Mouse (Mus musculus): ENCODE measurements around the gene Cln5.
A peak's percentile ranks its signal among the peaks of the same experiment; 100 is the strongest.

Cln5 gene

DNA sequence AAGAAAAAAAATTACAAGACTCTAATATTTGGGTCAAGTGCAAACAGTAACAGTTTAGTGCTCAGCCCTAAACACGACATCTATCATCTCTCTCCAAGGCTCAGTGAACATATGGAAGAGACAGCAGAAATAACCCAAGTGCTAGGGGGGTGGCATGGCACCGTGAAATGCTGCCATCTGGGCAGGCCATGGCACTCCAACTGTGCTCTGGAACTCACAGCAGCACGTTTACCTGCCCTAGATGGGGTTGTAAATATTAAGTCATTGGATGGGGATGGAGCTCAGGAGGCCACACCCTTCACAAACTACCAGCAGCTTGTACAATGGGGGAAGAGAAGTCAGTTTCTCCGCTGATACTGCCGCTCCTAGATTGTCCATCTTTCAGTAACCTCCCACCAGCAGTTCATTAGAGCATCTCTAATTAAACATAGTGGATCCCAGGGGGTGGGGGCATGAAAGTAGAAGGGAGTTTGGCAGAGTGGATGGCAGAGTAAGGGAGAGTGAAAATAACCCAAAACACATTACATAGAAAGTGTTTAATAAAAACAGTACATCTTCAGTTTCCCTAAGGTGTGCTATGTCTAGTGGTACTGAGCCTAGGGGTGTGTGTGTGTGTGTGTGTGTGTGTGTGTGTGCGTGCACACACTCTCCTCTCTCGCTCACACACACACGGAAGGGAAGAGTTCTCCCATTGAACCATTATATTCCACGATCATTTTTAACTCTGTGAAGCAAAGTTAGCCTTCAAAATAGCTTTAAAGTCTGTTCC lies 9.4 kb downstream of the Cln5 start:
- DNase-seq, result no peak

DNA sequence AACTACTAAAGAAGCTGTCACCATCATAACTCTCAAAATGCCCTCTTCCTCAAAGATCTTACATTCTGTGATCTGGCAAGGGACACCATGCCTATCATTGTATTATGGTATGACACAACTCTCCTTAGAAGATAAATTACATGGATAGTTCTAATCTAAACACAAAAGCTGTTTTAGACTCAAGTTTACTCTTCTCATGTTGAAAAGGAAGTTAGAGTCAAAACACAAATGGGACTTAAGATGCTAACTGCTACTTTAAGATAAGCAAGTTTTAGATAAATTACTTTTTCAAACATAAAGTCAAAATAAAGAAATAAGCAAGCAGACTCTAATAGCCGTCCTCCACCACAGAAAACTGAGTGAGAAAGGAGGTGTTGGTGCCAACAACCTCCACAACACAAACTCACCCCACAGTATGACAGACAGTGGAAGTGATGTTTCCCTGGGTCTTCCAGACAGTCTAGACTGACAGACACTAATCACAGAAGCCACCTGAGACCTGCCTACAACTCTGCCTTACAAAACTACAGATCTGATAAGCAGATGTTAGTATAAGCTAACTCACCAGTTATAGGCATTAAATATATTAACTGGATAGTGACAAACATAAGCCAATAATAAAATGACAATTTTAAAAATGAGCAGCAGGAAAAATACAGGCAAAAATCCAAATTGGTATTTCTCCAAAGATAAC lies 16.0 kb downstream of the Cln5 start:
- DNase-seq, result no peak

DNA sequence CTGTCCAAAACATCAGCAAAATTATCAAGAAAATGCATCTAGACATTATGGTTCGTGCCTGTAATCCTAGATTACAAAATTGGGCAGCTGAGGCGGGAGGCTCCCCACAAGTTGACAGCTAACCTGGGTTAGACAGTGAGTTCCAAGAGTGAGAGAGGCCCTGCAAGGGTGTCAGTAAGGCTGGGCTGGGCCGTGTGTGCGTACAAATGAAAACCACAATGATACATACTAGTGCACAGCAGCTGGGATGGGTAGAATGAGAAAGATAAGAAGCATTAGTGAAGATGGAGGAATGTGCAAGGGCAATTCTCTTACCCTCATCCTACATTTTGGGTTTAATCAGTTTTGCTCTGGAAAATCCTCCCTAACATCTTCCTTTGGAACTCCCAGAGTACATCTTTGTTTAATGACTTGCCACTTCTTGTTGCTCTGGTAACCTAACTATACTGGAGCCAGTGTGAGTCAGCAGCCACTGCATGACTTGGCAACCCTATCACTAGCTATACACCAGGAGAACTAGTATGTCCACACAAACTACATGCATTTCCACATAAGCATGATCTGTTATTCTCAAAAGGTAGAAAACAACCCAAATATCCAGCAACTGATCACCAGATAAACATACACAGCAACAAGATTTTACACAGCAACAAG lies 16.8 kb downstream of the Cln5 start:
- DNase-seq, result no peak

DNA sequence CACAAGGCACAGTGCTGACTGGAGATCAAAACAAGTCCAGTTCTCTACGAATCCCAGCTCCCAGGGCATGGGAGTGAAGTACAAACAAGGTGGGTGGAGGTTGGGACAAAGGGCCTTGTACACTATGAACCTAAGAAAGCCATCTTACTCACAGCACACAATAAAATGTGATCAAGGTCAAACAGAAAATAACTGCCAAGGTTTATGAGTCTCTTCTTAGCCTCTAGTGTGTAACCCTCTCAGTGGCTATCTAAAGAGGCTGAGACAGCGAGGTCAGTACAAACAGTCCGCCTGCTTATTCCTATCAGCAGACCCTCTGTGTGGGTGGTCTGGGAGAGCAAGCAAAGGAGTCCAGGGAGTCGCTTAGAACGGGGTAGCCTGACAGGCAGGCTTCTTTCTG lies 17.8 kb downstream of the Cln5 start:
- no peak for DNase-seq

DNA sequence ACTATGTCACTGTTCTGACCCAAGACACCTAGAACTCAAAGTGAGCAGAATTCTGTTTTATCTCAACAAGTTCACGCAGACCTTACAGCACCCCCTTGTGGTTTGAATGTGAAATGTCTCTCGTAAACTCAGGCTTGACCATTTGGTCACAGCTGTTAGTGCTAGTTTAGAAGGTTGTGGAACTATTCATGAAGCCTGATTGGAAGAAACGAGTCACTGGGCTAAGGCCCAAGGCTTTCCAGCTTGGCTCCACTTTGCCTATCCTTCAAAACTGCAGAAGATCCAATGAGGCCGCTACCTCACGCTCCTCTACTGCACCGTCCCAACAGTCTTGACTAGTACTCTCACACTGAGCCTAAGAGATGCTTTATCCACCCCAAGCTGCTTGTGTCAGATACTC lies 18.6 kb downstream of the Cln5 start:
- no peak for DNase-seq

DNA sequence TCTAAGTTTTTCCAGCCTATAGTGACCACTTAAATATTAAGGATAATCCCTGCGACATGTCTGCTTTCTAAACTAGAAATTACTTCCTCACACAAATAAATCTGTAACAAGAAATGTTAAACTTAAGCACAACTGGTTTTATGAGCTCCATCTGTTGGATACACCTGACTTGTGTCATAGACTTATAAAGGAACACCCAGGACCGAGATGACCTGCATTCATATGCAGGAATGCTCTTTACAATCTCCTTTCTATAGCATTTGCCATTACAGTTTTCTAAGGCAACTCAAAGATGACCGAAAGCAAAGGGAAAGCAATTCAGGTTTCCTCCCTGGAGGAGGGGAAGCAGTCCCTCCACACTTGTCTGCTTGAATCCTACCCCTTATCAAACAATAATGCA lies 23.2 kb downstream of the Cln5 start:
- no peak for DNase-seq

DNA sequence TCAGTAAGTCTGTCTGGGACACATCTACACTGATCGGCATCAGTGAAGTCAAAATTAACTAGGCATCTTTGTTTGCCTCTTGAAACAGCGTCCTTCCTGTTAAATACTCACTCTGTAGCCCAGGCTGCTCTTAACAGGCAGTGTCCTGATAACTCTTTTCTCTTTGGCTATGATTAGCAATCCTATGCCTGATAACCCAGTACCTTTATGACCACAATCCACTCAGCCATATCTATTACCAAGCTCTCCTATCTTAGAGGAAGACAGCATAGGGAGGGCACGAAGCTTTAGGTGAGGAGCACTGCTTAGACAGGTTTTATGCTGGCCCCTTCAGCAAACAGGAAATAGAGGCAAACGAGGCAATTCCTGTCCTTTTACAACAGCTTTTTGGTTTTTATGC lies 23.7 kb downstream of the Cln5 start:
- no peak for DNase-seq

DNA sequence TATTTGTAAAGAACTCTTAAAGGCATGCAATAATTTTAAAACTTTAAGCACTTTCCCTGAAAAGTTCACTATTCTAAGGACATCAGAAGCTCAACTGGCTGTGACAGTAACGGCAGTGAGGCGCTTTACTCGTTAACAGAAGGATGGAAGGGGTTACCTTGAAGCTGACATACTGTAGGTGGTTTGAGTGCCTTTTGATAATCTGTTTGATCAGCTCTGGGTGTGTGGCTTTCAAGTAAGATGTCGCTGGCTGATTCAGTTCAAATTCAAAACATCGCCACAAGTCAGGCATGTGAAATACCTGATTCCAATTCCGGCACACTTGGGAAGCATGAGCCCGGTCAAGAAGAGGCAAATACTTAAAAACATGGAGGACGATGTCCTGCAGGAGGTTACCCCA lies 25.0 kb downstream of the Cln5 start:
- DNase-seq, result no peak

DNA sequence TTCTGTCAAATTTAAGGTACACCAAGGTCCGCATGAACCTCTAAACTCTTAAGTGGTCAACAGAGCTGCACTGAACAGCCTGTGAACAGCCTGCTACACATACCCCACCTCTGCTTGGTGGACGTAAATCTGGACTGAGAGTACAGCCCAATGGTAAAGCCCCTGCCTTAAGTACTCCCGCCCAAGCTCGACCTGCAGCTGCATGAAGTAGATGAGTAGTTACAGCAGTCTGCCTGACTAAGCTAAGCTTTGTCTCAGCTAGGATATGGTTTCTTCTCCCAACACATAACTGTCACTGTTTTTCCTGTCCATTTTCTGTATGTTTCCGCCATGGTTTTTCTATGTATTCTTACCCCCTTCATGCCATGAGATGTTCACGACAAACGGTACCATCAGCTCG lies 25.8 kb downstream of the Cln5 start:
- DNase-seq, result no peak

DNA sequence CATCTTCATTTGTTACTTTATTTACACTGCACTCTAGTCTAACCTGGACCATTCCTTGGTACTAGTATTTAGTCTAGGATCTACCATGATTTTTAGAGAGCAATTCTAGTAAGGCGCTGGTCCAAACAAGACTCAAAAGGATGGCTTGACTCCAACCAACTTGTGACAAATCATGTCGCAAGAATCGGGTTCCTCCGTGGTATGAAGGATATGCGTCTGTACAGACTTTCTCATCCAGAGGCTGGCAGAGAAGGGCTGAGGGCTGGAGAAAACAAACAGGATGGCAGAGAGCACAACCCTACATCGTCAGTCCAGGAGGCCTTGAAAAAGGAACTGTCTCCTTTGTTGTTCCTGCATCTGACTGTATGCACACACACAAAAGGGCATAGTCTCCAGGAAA lies 26.6 kb downstream of the Cln5 start:
- no peak for DNase-seq

DNA sequence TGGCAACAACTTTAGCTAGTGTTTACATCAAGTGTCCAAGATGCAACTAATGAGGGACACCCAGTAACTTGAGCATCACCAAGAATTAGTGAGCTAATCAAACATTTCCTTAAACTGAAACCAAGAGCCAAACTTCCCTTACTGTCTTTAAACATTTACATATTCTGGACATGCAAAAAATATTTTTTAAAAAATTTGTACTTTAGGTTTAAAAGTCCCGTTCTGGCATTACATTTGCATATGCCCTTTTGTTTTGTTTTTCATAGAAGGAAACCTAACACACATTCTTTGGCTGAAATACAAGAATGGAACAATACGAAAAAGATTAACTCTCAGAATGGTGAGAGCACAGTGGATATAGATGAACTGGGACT lies 28.2 kb downstream of the Cln5 start:
- no peak for DNase-seq

DNA sequence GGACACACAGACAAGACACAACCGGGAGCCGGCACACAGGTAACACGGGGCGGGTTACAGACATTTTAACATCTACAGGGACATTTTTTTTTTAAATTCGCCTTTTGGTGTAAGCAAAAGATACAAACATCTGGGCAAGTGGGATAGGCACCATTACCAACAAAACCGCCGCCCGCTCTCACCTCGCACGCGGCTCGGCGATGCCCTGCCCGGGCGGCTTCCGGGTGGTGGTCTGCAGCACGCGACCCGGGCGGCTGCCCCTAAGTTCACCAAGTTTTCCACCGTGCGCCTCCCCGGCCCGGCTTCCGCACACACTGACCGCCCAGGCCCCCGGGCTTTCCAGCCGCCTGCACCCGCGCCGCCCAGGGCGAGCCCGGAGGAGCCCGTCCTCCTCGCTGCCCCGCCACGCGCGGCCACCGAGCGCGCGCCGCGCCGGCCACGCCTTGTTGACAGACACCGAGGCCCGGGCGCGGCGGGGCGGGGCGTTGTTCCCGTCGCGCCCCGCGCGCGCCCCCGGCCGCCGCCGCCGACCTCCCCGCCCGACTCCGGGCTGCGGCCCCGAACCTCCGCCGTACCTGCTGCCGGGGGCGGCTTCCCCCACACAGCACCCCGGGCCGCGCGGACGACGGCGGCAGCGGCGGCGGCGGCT lies 28.7 kb downstream of the Cln5 start:
- DNase-seq, result peak; percentile 85

DNA sequence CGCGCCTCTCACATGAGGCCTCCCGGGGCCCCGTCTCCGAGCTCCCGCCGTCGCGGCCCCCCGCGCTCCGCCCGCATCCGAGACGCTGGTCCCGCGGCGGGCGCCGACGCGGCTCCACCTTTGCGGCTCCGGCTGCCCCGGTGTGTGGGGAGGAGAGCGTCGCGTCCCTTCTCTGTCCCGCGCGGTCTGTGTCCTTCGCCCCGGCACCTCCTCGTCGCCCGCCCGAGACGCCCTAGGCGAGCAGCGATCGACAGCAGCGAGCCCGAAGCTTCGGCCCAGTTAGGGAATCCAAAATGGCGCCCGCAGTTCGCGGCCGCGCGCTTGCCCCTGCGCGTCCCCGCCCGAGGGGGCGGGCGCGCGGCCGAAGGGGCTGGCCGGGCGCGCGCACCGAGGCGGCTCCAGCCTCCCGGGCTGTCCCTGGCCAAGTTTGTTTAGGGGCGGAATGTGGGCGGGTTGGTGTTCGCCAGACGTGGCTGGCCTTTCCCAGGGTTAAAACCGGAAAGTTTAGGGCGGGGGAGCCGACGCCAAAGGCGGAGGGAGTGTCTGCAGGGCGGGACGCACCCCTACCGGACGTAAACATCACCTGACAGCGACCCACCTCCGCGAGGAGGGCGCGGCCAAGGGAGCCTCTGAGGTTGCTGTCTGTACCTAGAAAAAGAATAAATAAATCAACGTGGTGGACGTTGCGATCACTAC lies 29.4 kb downstream of the Cln5 start, which contains the start of gene Fbxl3:
Gene Fbxl3 (minus strand): TSS at position 329 of the 696 bp plus-strand sequence.
- DNase-seq, result peak; percentile 91

DNA sequence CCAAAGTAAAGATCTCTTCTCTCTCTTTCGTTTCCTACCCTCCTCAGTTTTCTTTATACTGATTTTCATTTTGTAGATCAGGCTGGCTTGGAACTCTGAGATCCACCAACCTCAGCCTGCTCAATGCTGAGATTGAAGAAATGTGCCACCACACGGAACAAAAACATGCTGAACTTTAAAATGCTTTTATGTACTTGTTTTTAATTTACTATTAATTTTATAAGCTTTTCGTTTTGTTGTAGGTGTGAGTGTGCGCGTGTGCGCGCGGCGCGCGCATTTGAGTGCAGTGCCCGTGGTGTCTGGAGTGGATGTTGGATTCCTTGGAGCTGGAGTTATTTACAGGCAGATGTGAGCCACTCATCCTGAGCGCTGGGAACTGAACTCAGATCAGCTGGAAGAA lies 30.3 kb downstream of the Cln5 start:
- no peak for DNase-seq

DNA sequence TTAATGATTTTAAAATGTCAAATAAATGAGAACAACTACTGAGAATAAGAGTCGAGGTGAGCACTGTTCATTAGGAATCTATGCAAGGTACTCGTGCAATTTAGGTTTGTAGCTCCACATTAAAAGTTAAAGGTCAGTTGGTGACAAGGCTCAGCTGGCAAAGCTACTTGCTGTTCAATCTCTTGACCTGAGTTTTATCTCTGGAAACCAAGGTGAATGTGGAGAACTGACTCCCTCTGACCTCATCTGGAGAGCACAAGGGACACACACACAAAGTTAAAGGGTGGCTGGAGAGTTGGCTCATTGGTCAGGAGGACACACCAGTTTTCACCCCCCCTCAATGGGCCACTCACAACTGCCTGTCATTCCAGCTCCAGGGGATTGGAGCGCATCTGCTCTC lies 31.2 kb downstream of the Cln5 start:
- no peak for DNase-seq

DNA sequence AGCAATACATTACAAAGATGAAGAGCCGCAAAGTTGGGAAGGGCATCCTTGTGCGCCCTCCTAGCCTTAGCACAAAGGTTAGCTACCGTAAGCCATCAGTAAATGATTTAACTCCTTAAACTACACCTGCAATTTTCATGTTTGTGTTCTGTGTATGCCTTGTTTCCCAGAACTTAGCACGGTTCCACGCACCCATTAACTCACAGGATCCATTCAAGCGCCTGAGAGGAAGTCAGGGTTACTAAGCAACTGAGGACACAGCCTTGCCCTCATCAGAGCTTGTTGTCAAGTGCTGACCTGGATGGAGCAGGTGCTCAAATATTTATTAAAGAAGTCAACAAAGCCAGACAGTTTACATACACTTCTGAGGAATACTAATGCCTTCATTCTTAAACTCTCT lies 32.2 kb downstream of the Cln5 start:
- DNase-seq, result no peak

DNA sequence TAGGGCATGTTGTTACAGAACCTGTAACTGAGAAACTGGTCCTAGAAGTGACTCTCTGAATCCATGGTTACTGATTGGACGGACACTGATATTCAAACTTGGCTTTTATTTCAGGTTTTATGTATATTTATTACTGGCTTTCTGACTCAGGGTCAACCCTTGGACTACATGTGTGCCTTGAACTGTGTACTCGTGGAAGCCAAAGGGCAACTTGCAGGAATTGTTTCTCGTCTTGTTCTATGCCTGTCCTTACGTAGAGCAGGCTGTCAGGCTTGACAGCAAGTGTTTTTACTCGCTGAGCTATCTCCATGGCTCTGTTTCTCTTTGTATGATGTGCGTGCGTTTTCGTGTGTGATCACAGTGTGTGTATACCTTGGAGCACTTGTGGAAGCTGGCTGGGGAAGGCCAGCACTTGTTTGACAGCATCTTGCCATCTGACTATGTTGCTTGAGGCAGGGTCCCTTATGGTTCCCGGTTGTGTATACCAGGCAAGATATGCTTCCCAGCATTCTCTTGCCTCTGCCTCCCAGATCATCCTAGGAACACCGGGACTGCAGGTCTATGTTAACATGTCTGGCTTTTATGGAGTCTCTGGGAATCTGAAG lies 32.8 kb downstream of the Cln5 start:
- no peak for DNase-seq

DNA sequence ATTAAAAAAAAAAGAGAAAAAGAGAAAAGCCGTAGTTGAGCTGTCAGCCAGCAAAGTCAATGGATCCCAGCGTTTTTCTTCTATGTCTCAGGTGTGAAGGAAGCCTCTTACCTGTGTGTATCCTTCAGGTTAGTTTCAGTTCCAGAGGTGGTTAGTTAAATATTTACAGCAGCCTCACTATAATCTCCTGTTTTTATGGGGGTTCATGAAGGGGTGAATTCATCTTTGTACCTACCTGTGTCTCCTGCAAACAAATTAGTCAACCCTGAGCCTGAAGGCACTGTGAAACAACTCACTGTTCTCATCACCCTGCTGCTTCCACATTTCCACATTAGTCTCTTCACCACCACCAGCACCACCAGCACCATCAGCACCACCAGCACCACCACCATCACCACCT lies 36.3 kb downstream of the Cln5 start:
- no peak for DNase-seq

DNA sequence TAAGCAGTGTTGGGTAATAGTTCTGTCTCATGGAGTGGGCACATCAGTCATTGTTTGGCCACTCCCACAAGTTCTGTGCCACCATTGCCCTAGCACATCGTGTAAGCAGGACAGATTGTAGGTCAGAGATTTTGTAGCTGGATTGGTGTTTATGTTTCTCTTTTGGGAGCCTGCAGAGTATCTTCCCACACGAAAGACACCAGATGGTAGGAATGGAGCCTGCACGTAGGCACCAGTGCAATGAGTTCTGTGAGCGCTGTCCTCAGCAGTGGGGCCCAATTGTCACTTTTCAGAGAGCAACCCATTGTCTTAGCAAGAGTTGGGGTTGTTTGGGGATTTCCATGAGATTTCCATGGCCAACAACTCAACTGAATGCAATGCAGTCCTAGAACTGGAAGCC lies 40.0 kb downstream of the Cln5 start:
- DNase-seq, result peak; percentile 70

DNA sequence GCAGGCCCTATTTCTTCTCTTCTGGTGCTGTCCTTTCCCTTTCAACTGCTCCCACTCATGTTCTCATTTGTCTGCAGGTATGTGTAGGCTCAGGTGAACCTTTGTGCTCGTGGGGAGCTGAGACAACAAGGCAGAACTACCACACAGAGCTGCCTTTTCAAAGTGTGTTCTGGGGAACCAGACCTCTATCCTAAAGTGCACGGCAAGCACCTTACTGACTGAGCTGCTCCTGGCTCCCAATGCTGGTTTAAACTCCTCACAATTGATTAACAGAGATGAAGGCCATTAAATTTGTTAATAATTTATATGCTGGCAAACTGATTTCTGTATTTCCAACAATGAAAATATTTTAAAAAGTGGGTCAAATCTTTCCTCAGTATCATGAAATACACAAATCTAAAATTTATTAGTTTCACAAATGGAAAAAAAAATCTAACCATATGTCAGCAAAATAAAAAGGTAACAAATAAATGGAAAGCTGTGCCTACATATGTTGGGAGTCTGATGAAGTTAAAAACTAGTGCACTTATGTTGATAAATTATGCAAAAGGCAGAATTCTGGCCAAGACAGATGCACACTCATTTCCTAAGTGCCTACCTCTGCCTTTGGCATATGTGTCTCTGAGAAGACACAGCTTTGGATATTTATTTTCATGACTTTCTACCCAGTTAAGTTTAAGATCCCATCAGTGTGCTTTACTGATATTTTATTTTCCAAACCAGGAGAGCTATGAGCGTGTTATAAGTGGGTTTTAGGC lies 42.8 kb downstream of the Cln5 start:
- no peak for DNase-seq

DNA sequence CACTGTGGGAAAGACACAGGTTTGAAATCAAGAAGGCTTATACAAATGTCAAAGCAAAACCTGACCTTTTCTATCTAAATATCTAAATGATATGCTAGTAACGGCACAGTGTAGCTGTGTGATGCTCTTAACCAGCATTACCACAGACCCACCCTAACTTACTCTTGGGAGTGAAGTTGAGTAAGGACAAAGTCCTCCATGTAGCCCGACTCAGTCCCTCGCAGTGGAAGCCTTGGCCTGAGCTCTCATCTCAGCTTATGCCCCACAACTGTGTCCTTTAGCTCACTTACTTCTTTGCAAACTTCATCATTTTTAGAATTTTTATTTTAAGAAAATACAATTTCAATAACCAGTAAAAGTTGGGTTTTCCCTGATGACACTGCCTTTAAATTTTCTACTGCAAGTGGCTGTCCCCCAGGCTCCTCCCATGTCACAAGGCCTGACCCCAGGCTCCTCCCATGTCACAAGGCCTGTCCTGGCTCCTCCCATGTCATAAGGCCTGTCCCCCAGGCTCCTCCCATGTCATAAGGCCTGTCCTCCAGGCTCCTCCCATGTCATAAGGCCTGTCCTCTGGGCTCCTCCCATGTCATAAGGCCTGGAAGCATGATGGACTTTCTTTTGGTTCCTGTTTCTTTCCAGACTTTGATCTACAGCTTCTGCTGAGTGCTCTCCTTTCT lies 45.1 kb downstream of the Cln5 start:
- no peak for DNase-seq

Measured in layer of hippocampus, adult 9-11 months (tissue).